Mouse (Mus musculus) stomach, embryonic 15.5 days (tissue): ENCODE data around the gene Grid2. TPM values are rescaled to one million over a fixed set of nuclear protein-coding genes. Genes with fewer than 3 reads are reported as not detected.

Experiments
- ATAC-seq: fragments of 200-750 bp; cut with Nextera tagmentation; 2 replicates; pipeline ENCODE4 v1.8.0; 2017; ENCODE audit warnings: low read depth, moderate number of reproducible peaks, moderate TSS enrichment; ENCODE audit not compliant: insufficient read depth, low FRiP score
- H3K27ac ChIP-seq: fragments of 300-500 bp; sonication (generic); 2 replicates; pipeline ENCODE4 v1.5.1; 2015; ENCODE audit warnings: mild to moderate bottlenecking, inconsistent platforms
- H3K27me3 ChIP-seq: fragments of 300-500 bp; sonication (generic); replicated peaks from 2 replicates; pipeline ENCODE4 v1.6.1; 2015; ENCODE audit warnings: inconsistent platforms
- H3K36me3 ChIP-seq: fragments of 300-500 bp; sonication (generic); 2 replicates; pipeline ENCODE4 v1.6.1; 2015; ENCODE audit warnings: inconsistent platforms
- H3K4me1 ChIP-seq: fragments of 300-500 bp; sonication (generic); 2 replicates; pipeline ENCODE4 v1.6.1; 2015; ENCODE audit warnings: inconsistent platforms
- H3K4me2 ChIP-seq: fragments of 300-500 bp; sonication (generic); 2 replicates; pipeline ENCODE4 v1.6.1; 2015; ENCODE audit warnings: mild to moderate bottlenecking, inconsistent platforms
- H3K4me3 ChIP-seq: fragments of 300-500 bp; sonication (generic); replicated peaks from 2 replicates; pipeline ENCODE4 v1.5.1; 2015; ENCODE audit warnings: inconsistent platforms
- H3K9ac ChIP-seq: fragments of 300-500 bp; sonication (generic); 2 replicates; pipeline ENCODE4 v1.6.1; 2015; ENCODE audit warnings: inconsistent platforms
- H3K9me3 ChIP-seq: fragments of 300-500 bp; sonication (generic); 2 replicates; pipeline ENCODE4 v1.6.1; 2016; ENCODE audit warnings: inconsistent platforms
- WGBS: fragments of 180-500 bp; shearing (Covaris S2); methylation state at CpG from one replicate; pipeline ENCODE4 v1.1.7; 2015; 5-methylcytosine and 5-hydroxymethylcytosine counted together
- polyA plus RNA-seq: library from polyadenylated mRNA; unstranded; fragments of >200 nt; fragmentation: Nextera tagmentation; extraction: Ambion mirVana; gene quantifications from 2 replicates; pipeline ENCODE4 v1.2.1, GENCODE M21; 2015

The Grid2 gene
- polyA plus RNA-seq, 1 experiment from 2014 or later: 0.89 TPM

- no peaks in the 10 kb centered on the region for H3K27me3 ChIP-seq
- H3K9ac ChIP-seq: no peak overlapping the region
- no peak overlapping the region for H3K4me3 ChIP-seq
- no peak overlapping the region for H3K27ac ChIP-seq
- no peaks in the 10 kb centered on the region for H3K36me3 ChIP-seq
- 80% methylated on average over 4 of the region's 4 CpGs for WGBS
- no peak for ATAC-seq
- no peaks in the 10 kb centered on the region for H3K9me3 ChIP-seq
- H3K4me1 ChIP-seq: no peaks in the 10 kb centered on the region
- no peak overlapping the region for H3K4me2 ChIP-seq
Measured at GRCm38 (mm10) chr6:64263517-64263916, 1007.8 kb downstream of the Grid2 start.

- Histone ChIP-seq H3K4me3 (no peak overlapping the region), H3K4me2 (no peak overlapping the region), H3K9me3 (no peaks in the 10 kb centered on the region), H3K27ac (no peak overlapping the region), H3K9ac (no peak overlapping the region), H3K27me3 (no peaks in the 10 kb centered on the region), H3K4me1 (no peaks in the 10 kb centered on the region), H3K36me3 (no peaks in the 10 kb centered on the region)
- WGBS: 83% methylated on average over 2 of the region's 2 CpGs
- ATAC-seq: no peak
Measured at GRCm38 (mm10) chr6:64264224-64264623, 1008.5 kb downstream of the Grid2 start.

GRCm38 (mm10) chr6:64274319-64275114 is 1018.8 kb downstream of the Grid2 start:
- WGBS: 32% methylated on average over 2 of the region's 2 CpGs
- H3K4me1 ChIP-seq: no peaks in the 10 kb centered on the region
- no peak overlapping the region for H3K9ac ChIP-seq
- no peak overlapping the region for H3K27ac ChIP-seq
- ATAC-seq: no peak
- H3K27me3 ChIP-seq: no peaks in the 10 kb centered on the region
- no peak overlapping the region for H3K4me2 ChIP-seq
- H3K9me3 ChIP-seq: no peaks in the 10 kb centered on the region
- no peaks in the 10 kb centered on the region for H3K36me3 ChIP-seq
- no peak overlapping the region for H3K4me3 ChIP-seq

- no peak for ATAC-seq
- 89% methylated on average over 2 of the region's 2 CpGs for WGBS
- Histone ChIP-seq H3K4me1 (no peaks in the 10 kb centered on the region), H3K9ac (no peak overlapping the region), H3K9me3 (no peaks in the 10 kb centered on the region), H3K36me3 (no peaks in the 10 kb centered on the region), H3K27ac (no peak overlapping the region), H3K27me3 (no peaks in the 10 kb centered on the region), H3K4me2 (no peak overlapping the region), H3K4me3 (no peak overlapping the region)
Measured at GRCm38 (mm10) chr6:64279927-64280326, 1024.3 kb downstream of the Grid2 start.

GRCm38 (mm10) chr6:64293761-64294160 is 1038.1 kb downstream of the Grid2 start:
- H3K27me3 ChIP-seq: no peaks in the 10 kb centered on the region
- no peaks in the 10 kb centered on the region for H3K4me1 ChIP-seq
- no peak for ATAC-seq
- no peak overlapping the region for H3K4me2 ChIP-seq
- H3K9ac ChIP-seq: no peak overlapping the region
- H3K4me3 ChIP-seq: no peak overlapping the region
- no peaks in the 10 kb centered on the region for H3K9me3 ChIP-seq
- no peak overlapping the region for H3K27ac ChIP-seq
- 83% methylated on average over 1 of the region's 1 CpGs for WGBS
- no peaks in the 10 kb centered on the region for H3K36me3 ChIP-seq

DNA sequence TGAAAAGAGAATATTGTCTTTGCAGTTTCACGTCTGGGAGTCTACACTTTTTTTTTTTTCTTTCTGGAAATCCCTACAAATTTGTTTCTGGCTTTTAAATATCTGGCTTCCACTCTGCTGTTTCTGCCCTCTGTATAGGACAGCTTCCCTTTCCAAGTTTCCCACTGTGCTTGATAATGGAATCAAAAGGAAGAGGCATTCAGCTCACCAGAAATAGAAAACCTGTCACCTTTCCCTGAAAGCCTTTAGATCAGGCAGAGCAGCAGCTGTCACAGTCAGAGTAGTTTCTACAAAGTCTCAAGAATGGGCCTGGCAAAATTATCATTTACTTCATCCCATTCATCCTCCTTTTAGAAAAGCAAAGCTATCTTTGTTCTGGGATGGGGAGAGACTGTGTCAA is 1042.0 kb downstream of the Grid2 start:
- no peak for ATAC-seq
- no peak overlapping the region for H3K4me2 ChIP-seq
- 70% methylated on average over 1 of the region's 1 CpGs for WGBS
- H3K27ac ChIP-seq: no peak overlapping the region
- H3K9ac ChIP-seq: no peak overlapping the region
- no peaks in the 10 kb centered on the region for H3K4me1 ChIP-seq
- no peaks in the 10 kb centered on the region for H3K36me3 ChIP-seq
- H3K27me3 ChIP-seq: no peaks in the 10 kb centered on the region
- no peaks in the 10 kb centered on the region for H3K9me3 ChIP-seq
- no peak overlapping the region for H3K4me3 ChIP-seq

GRCm38 (mm10) chr6:64304709-64305476 is 1049.2 kb downstream of the Grid2 start:
- 79% methylated on average over 2 of the region's 2 CpGs for WGBS
- Histone ChIP-seq H3K4me3 (no peak overlapping the region), H3K27ac (no peak overlapping the region), H3K4me1 (no peaks in the 10 kb centered on the region), H3K9me3 (no peaks in the 10 kb centered on the region), H3K36me3 (no peaks in the 10 kb centered on the region), H3K9ac (no peak overlapping the region), H3K27me3 (no peaks in the 10 kb centered on the region), H3K4me2 (no peak overlapping the region)
- no peak for ATAC-seq

- ATAC-seq: no peak
- H3K4me3 ChIP-seq: no peak overlapping the region
- no peaks in the 10 kb centered on the region for H3K4me1 ChIP-seq
- H3K27ac ChIP-seq: no peak overlapping the region
- no peak overlapping the region for H3K4me2 ChIP-seq
- H3K27me3 ChIP-seq: no peaks in the 10 kb centered on the region
- WGBS: 83% methylated on average over 1 of the region's 1 CpGs
- no peaks in the 10 kb centered on the region for H3K9me3 ChIP-seq
- no peak overlapping the region for H3K9ac ChIP-seq
- no peaks in the 10 kb centered on the region for H3K36me3 ChIP-seq
Measured at GRCm38 (mm10) chr6:64308631-64309030, 1053.0 kb downstream of the Grid2 start.

DNA sequence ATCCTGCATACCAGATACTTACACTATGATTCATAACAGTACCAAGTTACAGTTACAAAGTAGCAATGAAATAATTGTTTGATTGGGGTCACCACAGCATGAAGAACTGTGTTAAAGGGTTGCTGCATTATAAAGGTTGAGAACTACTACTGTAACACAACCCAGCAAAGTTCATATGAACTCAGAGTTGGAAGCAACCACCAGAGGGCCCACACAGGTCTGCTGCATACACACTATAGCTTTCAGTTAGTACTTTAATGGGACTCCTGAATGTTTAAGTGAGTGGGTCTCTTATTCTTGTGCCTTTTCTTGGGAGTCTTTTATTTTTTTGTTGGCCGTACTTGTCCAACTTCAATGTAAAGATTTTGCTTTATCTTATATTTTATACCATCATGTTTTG is 1057.5 kb downstream of the Grid2 start:
- Histone ChIP-seq H3K27ac (no peak overlapping the region), H3K27me3 (no peaks in the 10 kb centered on the region), H3K4me1 (no peaks in the 10 kb centered on the region), H3K9ac (no peak overlapping the region), H3K36me3 (no peaks in the 10 kb centered on the region), H3K4me2 (no peak overlapping the region), H3K4me3 (no peak overlapping the region), H3K9me3 (no peaks in the 10 kb centered on the region)
- no peak for ATAC-seq
- WGBS: 93% methylated on average over 1 of the region's 1 CpGs

DNA sequence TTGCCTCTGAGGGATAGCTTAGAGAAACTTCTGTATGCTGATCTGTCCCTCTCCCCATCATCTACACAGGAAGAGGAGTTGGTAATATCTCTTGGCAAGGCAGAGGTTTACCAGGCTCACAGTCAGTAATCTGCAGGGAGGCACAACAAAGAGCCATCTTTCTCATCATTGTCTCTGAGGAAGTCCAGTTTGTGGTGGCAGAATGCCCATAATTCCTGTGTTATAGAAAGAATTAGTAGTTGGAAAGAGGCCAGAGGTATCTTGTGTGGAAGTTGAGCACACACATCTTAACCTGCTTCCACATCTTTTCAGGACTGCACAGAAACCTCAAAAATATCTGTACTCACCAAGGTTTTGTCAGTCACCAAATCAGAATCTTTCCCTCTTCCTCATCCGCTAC is 1071.3 kb downstream of the Grid2 start:
- H3K9ac ChIP-seq: no peak overlapping the region
- no peak for ATAC-seq
- H3K36me3 ChIP-seq: no peaks in the 10 kb centered on the region
- no peak overlapping the region for H3K4me2 ChIP-seq
- H3K27ac ChIP-seq: no peak overlapping the region
- no peak overlapping the region for H3K4me3 ChIP-seq
- no peaks in the 10 kb centered on the region for H3K9me3 ChIP-seq
- H3K4me1 ChIP-seq: no peaks in the 10 kb centered on the region
- no peaks in the 10 kb centered on the region for H3K27me3 ChIP-seq
- WGBS: 88% methylated on average over 1 of the region's 1 CpGs

- Histone ChIP-seq H3K9ac (no peak overlapping the region), H3K4me2 (no peak overlapping the region), H3K36me3 (no peaks in the 10 kb centered on the region), H3K27ac (no peak overlapping the region), H3K27me3 (no peaks in the 10 kb centered on the region), H3K4me3 (no peak overlapping the region), H3K4me1 (no peaks in the 10 kb centered on the region), H3K9me3 (no peaks in the 10 kb centered on the region)
- 35% methylated on average over 3 of the region's 3 CpGs for WGBS
- ATAC-seq: no peak
Measured at GRCm38 (mm10) chr6:64327876-64328275, 1072.2 kb downstream of the Grid2 start.

- no peaks in the 10 kb centered on the region for H3K4me1 ChIP-seq
- no peaks in the 10 kb centered on the region for H3K9me3 ChIP-seq
- no peak for ATAC-seq
- H3K4me3 ChIP-seq: no peak overlapping the region
- H3K4me2 ChIP-seq: no peak overlapping the region
- no peak overlapping the region for H3K9ac ChIP-seq
- H3K36me3 ChIP-seq: no peaks in the 10 kb centered on the region
- WGBS: 89% methylated on average over 4 of the region's 4 CpGs
- no peak overlapping the region for H3K27ac ChIP-seq
- no peaks in the 10 kb centered on the region for H3K27me3 ChIP-seq
Measured at GRCm38 (mm10) chr6:64398413-64399098, 1142.9 kb downstream of the Grid2 start.
